Mouse (Mus musculus) thymus, postnatal 10 days (tissue): Measurements from ENCODE around the gene 1810013L24Rik.
"Not testable (repeated sequence)": the region's sequence is repeated elsewhere in the genome, so short reads cannot be mapped to it uniquely, and the experiment has no call there.

Source experiments
- DNase-seq, 2 experiments: peaks; one replicate each; pipeline ENCODE4 v3.0.0; 2021; ENCODE audit warnings: low spot score in 2 of 2

Gene 1810013L24Rik

DNA sequence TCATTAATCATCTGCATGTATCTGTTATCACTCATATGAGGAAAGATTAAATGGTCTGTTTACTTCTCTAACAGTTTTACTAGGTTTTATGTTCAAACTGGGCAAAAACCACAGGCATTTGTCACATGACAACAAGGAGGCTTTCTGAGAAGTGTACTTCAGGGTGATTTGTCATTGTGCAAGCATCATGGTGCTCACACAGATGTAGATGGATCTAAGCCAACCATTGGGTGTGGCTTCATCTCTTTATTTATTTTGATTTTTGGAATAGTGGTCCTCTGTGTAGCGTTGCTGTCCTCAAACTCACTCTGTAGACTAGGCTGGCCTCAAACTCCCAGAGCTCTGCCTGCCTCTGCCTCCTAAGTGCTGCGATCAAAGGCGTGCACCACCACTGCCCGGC is 65.4 kb downstream of the 1810013L24Rik start:
- DNase-seq: no peak

DNA sequence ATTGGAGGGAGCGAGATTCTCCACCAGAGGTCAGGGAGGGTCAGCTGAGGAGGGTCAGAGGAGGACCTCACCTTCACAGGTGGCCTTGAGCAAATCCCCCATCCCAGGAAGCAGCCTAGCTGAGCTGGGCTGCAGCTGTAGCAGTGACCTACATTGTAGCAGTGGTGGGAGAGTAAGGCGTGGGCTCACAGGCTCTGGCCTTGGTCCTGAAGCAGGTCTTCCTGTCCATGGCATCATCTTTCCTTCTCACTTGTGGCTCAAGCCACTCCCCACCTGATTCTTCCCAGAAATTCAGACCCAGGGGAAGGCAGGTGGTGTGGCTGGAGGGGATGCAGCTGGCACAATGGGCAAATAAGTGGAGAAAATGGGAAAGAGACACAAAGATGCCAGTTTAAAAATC is 76.2 kb downstream of the 1810013L24Rik start:
- not testable (repeated sequence) for DNase-seq
